Mouse (Mus musculus) natural killer cell, adult 2 months (primary cell): ENCODE measurements around the gene Wfdc15b.
"Not testable (repeated sequence)": the region's sequence is repeated elsewhere in the genome, so short reads cannot be mapped to it uniquely, and the experiment has no call there.

ENCODE experiments used
- DNase-seq, 2 experiments: peaks; one replicate each; pipeline ENCODE4 v3.0.0; 2022; ENCODE audit warnings: low spot score in 2 of 2

The Wfdc15b gene

GRCm38 (mm10) chr2:164221522-164221921 lies at the start of gene Wfdc15b:
Wfdc15b (minus strand) TSS chr2:164221660.
- DNase-seq, result no peak

DNA sequence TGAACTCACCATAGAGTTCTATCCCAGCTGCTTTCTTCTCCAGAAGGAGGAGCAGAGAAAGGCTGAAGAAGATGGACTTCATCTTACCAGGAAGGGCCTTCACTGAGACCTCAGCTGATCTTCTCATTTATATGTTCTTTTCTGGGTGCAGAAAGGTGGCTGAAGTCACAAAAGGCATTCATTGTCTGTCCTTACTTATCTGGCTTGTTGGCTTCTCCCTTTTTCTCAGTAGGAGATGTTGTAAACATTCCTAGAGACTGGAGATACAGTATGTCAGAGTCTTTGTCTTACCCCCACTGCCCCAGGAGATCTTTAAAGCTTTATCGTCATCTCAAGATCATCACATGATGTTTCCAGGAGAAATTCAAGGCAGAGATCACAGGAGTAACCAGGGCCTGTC lies 35.1 kb upstream of the Wfdc15b start, which contains the start of gene Svs3b:
Gene Svs3b, minus strand, starts transcription at position 101 of the 400 bp plus-strand sequence.
- DNase-seq, result not testable (repeated sequence)

DNA sequence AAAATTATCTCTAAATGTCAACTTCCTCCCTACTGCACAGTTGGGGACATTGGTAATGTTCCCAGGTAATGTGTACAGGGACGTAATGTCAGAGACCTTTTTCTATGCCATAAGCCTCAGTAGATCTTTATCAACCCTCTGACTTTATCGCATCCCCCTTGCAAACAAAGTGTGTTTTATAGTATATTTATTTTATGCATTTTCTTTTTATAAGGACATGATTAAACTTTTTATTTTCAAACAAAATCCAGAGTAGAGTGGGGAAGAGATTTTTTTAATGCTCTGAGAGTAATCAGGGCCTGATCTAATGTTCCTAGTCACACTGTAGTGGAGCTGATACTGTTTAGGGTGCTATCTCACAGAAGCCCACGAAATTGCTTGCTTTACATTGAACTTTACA lies 16.9 kb upstream of the Wfdc15b start, which contains the start of gene Svs2:
Gene Svs2, minus strand, starts transcription at position 101 of the 400 bp plus-strand sequence.
- DNase-seq, result no peak

- no peak for DNase-seq
Observed at GRCm38 (mm10) chr2:164232671-164233070, 11.2 kb upstream of the Wfdc15b start.

GRCm38 (mm10) chr2:164228361-164229070 lies 7.1 kb upstream of the Wfdc15b start:
- no peak for DNase-seq

- DNase-seq, result no peak
Observed at GRCm38 (mm10) chr2:164219295-164219694, 2.2 kb downstream of the Wfdc15b start.

- no peak for DNase-seq
Observed at GRCm38 (mm10) chr2:164212711-164213110, 8.7 kb downstream of the Wfdc15b start.

- no peak for DNase-seq
Observed at GRCm38 (mm10) chr2:164210892-164211291, 10.6 kb downstream of the Wfdc15b start.

GRCm38 (mm10) chr2:164206676-164207075 lies 14.8 kb downstream of the Wfdc15b start:
- DNase-seq, result no peak

- DNase-seq, result not testable (repeated sequence)
Observed at GRCm38 (mm10) chr2:164206011-164206410, 15.4 kb downstream of the Wfdc15b start.

GRCm38 (mm10) chr2:164199626-164200327 lies 21.7 kb downstream of the Wfdc15b start, which contains the start of gene Wfdc15a:
Wfdc15a (minus strand) TSS chr2:164200130.
- no peak for DNase-seq

- DNase-seq, result no peak
Observed at GRCm38 (mm10) chr2:164196700-164196990, 24.8 kb downstream of the Wfdc15b start.

- no peak for DNase-seq
Observed at GRCm38 (mm10) chr2:164195971-164196699, 25.3 kb downstream of the Wfdc15b start.

GRCm38 (mm10) chr2:164194959-164195630 lies 26.4 kb downstream of the Wfdc15b start:
- DNase-seq, result no peak

DNA sequence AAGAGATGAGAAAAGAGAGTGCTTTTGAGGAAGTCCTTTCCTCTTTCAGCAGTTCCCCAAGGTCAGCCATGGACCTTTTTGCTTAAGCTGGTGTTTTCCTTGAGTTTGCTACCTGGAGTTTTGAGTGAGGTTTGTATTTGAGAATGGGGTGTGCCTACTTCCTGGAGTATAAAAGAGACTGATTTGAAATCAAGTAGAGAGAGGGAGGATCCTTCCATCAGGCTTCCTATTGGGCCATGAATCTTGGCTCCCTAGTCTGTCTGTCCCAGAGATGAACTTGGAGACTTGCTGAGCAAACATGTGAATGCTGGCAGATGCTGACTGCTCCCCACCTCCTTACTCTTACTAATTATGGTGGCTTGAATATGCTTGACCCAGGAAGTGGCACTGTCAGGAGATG lies 29.2 kb downstream of the Wfdc15b start:
- no peak for DNase-seq

- no peak for DNase-seq
Observed at GRCm38 (mm10) chr2:164190576-164190975, 30.9 kb downstream of the Wfdc15b start, which contains the start of gene Wfdc12. Wfdc12 (minus strand) TSS chr2:164190608.

DNA sequence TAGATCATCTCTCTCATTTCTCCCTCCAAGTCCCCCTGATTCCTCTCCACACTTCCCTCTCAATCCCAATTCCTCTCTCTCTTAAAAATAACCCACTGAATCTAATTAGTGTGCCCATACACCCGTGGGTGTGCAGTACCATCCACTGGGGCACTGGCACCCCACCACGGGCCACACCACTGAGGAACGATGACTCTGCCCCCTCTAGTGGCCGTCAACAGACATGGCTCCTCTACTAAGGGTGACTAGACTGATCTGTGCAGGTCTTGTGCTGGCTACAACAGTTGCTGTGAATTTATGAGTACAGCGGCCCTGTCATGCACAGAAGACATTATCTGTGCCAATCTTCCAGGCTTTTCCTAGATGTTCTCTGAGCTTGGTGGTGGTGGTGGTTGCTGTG lies 32.7 kb downstream of the Wfdc15b start:
- no peak for DNase-seq

- DNase-seq, result no peak
Observed at GRCm38 (mm10) chr2:164184145-164184719, 37.2 kb downstream of the Wfdc15b start.

- DNase-seq, result no peak
Observed at GRCm38 (mm10) chr2:164183340-164183739, 38.1 kb downstream of the Wfdc15b start.

DNA sequence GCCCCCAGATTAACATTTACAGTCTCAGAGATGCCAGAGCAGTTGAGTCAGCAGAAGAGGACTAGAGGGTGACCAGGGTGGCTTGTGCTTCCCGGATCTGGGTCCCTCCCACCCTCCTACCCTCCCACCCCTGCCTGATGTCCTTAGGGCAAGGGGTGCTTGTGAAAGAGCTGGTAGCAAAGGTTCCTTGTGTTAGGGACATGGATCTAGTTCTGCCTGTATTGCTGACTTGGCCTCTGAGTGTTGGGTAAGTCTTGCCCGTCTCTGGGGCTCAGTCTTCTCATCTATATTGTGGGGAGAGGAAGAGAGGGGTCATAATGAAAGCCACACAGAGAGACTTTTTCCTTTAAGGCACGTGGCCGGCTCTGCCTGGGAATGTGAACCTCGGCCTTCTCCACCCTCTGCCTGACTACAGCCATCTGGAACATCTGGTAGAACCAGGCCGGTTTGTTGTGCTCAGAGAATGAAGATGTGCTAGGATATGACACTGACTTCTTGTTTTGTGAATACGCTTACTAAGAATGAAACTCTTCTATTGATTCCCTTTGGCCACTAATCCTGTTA lies 38.7 kb downstream of the Wfdc15b start, which contains the start of gene Wfdc5:
Gene Wfdc5, minus strand, starts transcription at position 51 of the 564 bp plus-strand sequence.
- DNase-seq, result no peak

GRCm38 (mm10) chr2:164180770-164181169 lies 40.7 kb downstream of the Wfdc15b start:
- no peak for DNase-seq
